Mouse (Mus musculus) T-helper 2 cell (primary cell): ENCODE results near the gene Zdhhc3.

ENCODE experiments used
- in situ Hi-C: fragments of 300-600 bp; cut with MboI, MseI; formaldehyde crosslinking; loops from one replicate; pipeline ENCODE4 v1.15.1; 2025; ENCODE audit warnings: high pct_unique_total_duplicates

The Zdhhc3 gene

GRCm38 (mm10) chr9:123115566-123115965 is 2.6 kb upstream of the Zdhhc3 start:
- in situ Hi-C loops: no loop called here

- in situ Hi-C loops: no loop called here
Observed at GRCm38 (mm10) chr9:123113931-123114330, 926 bp upstream of the Zdhhc3 start.

GRCm38 (mm10) chr9:123111751-123112221 is 1.2 kb downstream of the Zdhhc3 start:
- in situ Hi-C loops: no loop called here

- in situ Hi-C loops: no loop called here
Observed at GRCm38 (mm10) chr9:123109188-123109587, 3.8 kb downstream of the Zdhhc3 start.

GRCm38 (mm10) chr9:123107186-123107585 is 5.8 kb downstream of the Zdhhc3 start:
- in situ Hi-C loops: no loop called here

GRCm38 (mm10) chr9:123104362-123104761 is 8.6 kb downstream of the Zdhhc3 start:
- in situ Hi-C loops: loop anchor here (5.0 kb wide), 1 partner anchor 87 kb away; no protein-coding TSS in a partner anchor

GRCm38 (mm10) chr9:123103425-123103824 is 9.6 kb downstream of the Zdhhc3 start:
- in situ Hi-C loops: loop anchor here (5.0 kb wide), 1 partner anchor 86 kb away; no protein-coding TSS in a partner anchor

- in situ Hi-C loops: loop anchor here (5.0 kb wide), 1 partner anchor 83 kb away; no protein-coding TSS in a partner anchor
Observed at GRCm38 (mm10) chr9:123099631-123100455, 13.2 kb downstream of the Zdhhc3 start.

- in situ Hi-C loops: no loop called here
Observed at GRCm38 (mm10) chr9:123090844-123091243, 22.2 kb downstream of the Zdhhc3 start.

- in situ Hi-C loops: no loop called here
Observed at GRCm38 (mm10) chr9:123087558-123087957, 25.4 kb downstream of the Zdhhc3 start.

GRCm38 (mm10) chr9:123085373-123085772 is 27.6 kb downstream of the Zdhhc3 start:
- in situ Hi-C loops: no loop called here

- in situ Hi-C loops: no loop called here
Observed at GRCm38 (mm10) chr9:123080796-123081195, 32.2 kb downstream of the Zdhhc3 start.

GRCm38 (mm10) chr9:123080355-123080754 is 32.6 kb downstream of the Zdhhc3 start:
- in situ Hi-C loops: no loop called here

GRCm38 (mm10) chr9:123079149-123079548 is 33.9 kb downstream of the Zdhhc3 start:
- in situ Hi-C loops: no loop called here

GRCm38 (mm10) chr9:123060172-123060571 is 52.8 kb downstream of the Zdhhc3 start:
- in situ Hi-C loops: loop anchor here (10.0 kb wide), 1 partner anchor 895 kb away; no protein-coding TSS in a partner anchor

GRCm38 (mm10) chr9:123058724-123059292 is 54.2 kb downstream of the Zdhhc3 start:
- in situ Hi-C loops: no loop called here

GRCm38 (mm10) chr9:123047665-123048064 is 65.3 kb downstream of the Zdhhc3 start:
- in situ Hi-C loops: no loop called here

GRCm38 (mm10) chr9:123034426-123034825 is 78.6 kb downstream of the Zdhhc3 start, which contains the start of gene Tgm4:
Gene Tgm4 (plus strand): TSS chr9:123034726.
- in situ Hi-C loops: no loop called here

GRCm38 (mm10) chr9:123031496-123032246 is 81.3 kb downstream of the Zdhhc3 start:
- in situ Hi-C loops: no loop called here

- in situ Hi-C loops: no loop called here
Observed at GRCm38 (mm10) chr9:123024201-123024600, 88.8 kb downstream of the Zdhhc3 start.

GRCm38 (mm10) chr9:123021636-123022379 is 91.2 kb downstream of the Zdhhc3 start:
- in situ Hi-C loops: no loop called here
